Mouse (Mus musculus) embryo, embryonic 11 days (tissue): ENCODE results near the gene Slc5a5.

Source experiments
- DNase-seq: peaks from one replicate; pipeline ENCODE4 v3.0.0-alpha.2; 2015

Slc5a5 gene

DNA sequence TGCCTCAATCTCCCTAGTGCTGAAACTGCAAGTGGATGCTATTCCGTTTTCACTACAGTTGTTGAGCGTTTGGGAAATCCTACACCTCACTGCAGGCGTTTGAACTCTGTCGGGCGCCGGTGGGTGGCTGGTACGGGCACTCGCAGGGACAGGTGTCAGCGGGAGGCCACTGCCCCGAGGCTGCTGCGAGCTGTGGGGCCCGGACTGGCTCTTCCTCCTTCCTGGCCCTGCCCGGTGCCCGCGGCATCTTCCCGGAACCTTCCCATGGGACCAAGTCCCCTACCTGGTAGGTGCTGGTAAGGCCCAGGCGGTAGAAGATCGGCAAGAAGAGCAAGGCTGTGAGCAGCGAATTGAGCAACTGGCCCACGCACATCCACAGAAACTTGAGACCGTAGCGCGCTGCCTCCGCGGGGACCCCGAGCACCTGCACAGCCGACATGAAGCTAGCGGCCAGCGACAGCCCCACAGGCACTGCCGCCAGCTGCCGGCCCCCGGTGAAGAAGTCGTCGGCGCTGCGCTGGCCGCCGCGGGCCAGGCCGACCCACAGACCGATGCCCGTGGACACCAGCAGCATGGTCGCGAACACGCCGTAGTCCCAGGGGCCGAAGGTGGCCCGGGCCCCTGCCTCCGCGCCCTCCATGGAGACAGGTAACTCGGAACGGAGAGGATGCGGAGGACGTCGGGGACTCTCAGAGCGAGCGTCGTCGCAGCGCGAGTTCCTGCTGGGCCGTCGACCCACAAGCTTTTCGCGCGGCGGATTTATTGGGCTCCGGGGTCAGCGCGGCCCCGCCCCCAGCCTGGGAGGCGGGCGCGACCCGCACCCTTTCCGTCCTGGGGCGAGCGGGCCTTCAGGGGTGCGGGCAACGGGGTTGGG lies at the start of gene Slc5a5:
Gene Slc5a5, minus strand, starts transcription at position 736 of the 874 bp plus-strand sequence.
- DNase-seq = peak; percentile 65

DNA sequence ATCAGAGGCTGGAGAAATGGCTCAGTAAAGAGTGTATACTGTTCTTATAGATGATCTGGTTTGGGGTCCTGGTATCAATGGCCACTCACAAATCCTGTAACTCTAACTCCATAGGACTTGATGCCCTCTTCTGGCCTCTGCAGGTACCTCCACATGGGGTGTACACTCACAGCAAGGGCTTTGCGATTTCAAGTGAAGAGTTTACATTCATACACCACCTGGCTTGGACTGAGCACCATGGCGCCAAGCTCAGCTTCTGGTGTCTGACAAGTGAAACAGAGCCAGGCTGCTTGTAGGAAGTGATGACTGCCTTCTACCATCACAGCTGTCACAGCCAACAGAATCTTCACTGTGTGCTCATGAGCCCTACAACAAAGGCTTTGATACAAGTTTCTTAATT lies 48.9 kb upstream of the Slc5a5 start:
- no peak for DNase-seq

DNA sequence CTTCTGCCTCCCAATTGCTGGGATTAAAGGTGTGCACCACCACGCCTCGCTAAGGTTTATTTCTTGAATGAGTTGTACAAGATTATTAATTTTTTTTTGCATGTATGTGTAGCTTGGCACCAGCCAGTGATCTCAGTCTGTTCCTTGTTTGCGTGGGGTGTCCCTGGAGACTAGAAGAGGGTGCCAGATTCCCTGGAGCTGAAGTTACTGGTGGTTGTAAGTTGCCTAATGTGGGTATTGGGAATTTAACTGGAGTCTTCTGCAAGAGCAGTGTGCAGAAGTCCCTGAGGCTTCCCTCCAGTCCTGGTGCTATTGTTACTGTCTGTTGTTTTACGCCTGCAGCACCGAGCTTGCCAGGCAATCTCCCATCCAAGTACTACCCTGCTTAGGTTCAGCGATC lies 44.6 kb upstream of the Slc5a5 start:
- DNase-seq = no peak

DNA sequence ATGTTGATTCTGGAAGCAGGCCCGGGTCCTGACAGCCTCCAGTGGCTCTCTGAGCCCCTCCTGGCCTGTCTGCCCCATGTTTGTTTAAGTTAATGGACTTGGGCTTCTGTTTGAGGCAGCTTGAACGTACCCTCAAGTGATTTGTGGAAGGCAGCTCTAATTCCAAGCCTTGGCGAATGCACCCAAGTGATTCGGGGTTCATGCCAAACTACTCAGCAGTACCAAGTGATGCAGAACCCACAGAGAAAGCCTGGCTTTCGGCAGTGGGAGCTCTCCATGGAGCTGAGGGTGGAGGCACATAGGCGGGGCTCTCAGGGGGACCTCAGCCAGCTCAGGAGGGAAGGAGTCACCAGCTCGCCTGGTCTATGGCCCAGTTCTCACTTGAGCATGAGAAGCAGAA lies 42.2 kb upstream of the Slc5a5 start:
- no peak for DNase-seq

DNA sequence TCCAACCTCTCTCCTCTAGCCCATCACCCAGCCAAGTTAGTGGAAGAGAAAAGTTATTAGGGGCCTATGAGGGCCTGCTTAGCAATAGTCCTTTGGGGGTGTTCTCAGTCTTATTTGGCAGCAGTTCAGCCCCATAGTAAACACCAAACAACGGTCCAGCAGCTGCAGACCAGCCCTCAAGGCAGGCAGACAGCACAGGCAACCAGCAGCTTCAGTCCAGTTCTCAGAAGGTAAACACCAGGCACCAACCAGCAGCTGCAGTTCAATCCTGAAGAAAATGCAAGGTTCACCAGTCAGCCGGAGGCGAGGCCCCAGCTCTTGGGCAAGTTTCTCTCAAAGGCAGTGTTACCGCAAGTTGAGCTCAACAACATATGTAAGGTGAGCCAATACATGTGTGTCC lies 40.5 kb upstream of the Slc5a5 start:
- DNase-seq = no peak

DNA sequence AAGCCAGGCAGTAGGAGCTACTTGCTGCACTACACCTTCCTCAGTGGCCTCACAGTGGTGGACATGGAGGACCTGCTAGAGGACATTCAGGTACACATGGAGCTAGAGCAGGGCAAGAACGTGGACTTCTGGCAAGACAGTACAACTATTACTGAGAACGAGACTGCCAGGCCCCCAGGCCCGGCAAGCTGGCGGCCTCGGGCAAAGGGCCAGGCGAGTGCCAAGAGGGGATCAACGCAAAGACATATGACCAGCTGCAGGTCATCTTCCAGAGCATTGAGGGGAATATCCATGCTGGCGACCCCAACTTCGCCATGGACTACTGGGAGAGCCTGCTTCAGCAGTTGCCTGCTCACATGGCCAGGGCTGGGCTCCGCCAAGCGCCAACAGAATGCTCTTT lies 39.2 kb upstream of the Slc5a5 start:
- DNase-seq = no peak

DNA sequence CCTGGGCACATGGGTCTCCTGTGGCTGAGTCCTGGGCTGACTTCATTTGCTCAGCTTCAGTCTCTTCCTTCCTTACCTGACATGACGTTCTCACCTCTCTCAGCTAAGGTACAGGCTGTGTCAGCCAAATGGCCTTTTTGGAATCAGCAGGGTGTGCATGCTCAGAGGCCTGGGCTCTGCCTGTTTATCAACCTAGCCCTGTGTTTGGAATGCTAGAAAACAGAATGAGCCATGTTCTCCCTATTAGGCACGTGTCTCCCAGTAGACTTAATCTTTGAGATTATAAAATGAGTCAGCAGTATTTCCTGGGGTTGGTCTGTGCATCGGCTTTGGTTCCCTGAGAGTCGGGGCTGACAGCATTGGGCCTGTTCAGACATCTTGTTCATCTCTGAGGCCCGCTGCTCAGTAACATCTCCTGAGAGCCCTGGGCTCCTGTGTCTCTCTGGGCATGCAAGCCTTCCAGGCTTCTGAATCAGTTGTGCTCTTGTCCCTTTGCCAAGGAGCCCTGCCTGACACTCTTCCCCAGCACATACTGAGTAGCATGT lies 36.3 kb upstream of the Slc5a5 start:
- no peak for DNase-seq

DNA sequence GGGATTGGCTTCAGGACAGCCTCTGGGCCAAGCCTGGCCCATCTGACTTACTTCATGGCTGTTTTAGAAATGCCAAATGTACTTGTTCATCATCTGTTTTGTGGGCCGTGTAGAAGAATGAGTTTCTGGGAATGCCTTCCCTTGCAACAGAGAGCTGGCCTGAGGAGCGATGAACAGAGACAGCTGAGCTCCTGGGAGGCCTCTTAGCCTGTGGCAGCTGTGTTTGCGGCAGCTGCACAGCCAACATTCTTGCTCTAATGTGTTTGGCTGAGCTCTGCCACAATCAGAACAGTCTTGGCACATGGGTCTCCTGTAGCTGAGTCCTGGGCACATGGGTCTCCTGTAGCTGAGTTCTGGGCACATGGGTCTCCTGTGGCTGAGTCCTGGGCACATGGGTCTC lies 35.5 kb upstream of the Slc5a5 start:
- DNase-seq = no peak

DNA sequence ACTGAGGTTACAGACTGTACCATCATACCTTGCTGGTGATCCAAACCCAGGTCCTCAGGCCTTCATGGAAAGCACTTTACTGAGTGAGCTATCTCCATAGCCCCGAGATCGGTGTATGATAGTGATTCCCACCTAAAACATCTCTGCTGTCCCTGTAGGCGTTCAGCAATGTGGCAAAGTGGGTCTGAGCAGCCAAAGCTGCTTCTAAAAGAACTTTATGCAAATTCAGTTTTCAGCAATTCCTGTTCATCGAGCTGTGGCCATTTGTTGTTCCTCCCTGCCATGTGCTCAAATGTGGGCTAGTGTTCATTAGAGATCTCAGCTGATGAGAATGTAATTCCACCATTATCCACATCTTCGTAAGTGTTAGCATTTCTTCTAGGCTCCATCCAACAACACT lies 33.8 kb upstream of the Slc5a5 start:
- DNase-seq = no peak

DNA sequence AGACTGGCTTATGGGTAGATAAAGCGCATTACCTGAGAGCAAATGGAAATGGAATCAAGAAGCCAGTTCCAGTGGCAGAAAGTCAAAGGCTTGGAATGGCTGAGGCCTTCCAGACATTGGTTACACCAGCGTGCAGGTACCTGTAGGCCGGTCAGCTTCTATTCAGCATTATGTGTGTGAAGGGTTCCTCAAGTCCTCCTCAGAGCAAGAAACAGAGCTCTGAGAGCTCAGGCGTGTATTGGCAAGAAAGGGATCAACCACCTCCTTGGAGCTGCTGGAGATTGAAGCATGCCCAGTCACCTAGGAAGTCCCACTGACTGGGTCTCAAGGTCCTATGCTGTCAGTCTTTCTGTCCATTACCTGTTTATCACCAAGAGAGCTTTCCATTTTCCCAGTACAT lies 33.2 kb upstream of the Slc5a5 start:
- DNase-seq = no peak

DNA sequence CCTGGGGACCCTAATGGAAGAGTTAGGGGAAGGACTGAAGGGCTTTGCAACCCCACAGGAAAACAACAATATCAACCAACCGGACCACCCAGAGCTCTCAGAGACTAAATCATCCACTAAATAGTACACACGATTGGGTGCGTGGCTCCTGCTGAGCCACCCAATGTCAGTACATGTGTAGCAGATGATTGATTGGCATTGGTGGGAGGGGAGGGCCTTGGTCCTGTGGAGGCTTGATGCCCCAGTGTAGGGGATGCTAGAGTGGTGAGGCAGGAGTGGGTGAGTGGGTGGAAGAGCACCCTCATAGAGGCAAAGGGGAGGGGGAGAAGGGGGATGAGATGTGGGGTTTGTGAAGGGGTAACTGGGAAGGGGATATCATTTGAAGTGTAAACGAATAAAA lies 31.6 kb upstream of the Slc5a5 start:
- DNase-seq = no peak

DNA sequence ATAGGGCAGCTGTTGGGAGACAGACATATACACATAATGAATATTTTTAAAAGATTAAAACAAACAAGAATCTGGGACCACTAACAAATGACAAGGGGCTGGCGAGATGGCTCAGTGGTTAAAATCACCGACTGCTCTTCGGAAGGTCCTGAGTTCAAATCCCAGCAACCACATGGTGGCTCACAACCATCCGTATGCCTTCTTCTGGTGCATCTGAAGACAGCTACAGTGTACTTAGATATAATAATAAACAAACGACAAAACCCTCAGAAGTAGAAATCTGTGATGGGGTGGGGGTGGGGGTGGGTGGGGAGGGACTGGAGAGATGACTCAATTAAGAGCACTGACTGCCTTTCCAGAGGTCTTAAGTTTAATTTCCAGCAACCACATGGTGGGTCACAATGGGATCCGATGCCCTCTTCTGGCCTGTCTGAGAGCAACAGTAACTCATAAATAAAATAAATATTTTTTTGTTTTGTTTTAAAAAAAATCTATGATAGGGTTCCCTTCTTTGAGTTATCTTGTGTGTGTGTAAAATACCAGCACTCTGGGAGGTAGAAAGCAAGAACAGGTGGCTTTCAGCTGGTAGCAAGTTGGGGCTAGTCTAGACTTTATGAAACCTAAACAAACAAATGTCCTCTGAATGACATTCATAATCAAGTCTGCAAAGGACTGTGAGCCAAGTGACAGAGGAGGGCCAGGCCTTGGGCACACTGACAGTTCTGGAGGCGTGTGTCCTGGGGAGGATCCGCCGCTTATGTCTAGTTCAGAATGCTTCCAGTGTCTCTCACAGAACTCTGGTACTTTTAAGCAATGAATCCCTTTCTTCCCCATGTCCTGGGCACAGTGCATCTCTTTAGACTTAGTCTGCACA lies 27.7 kb upstream of the Slc5a5 start:
- no peak for DNase-seq

DNA sequence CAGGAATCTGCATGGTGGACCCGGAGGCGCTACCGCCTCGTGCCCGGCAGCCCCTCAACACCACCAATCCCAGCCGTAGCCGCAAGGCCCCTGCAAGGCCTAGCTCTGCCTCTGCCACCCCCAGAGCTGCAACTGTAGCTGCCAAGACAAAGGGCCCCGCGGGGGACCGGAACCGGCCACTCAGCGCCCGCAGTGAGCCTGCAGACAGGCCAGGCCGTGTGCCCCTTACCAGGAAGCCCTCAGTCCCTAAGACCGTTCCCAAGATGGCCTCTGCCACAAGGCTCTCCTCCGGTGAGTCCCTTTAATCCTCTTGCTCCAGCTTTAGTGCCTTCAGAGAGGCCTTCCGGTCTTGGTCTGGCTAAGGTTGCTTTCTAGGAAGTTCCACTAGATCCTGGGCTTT lies 22.1 kb upstream of the Slc5a5 start:
- no peak for DNase-seq

DNA sequence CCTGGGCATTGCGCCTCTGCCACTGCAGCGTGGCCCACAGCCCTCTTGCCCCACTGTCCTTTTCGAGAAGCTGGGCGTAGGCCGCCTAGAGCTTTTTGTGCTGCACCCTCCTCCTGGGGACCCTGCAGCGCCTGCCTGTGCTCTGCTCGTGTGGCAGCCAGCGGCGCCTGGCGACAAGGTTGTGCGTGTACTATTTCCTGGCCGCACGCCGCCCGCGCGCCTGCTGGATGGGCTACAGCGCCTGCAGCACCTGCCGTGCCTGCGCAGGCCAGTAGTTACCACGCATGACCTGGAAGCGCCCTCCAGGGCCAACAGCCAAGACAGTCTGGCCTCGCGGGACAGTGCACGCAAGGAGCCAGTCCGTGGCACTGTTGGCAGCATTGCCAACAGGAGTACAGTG lies 21.0 kb upstream of the Slc5a5 start:
- DNase-seq = no peak

DNA sequence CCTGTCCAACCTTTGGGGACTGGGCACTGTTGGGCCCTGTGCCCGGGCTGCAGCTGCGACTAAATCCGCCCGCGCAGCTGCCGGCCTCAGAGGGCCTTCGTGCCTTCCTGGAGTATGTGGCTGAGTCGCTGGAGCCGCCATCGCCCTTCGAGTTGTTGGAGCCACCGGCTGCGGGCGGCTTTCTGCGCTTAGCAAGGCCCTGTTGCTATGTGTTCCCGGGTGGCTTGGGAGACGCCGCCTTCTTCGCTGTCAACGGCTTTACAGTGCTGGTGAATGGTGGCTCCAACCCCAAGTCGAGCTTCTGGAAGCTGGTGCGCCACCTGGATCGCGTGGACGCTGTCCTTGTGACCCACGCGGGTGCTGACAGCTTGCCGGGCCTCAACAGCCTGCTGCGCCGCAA lies 20.4 kb upstream of the Slc5a5 start:
- DNase-seq = no peak

DNA sequence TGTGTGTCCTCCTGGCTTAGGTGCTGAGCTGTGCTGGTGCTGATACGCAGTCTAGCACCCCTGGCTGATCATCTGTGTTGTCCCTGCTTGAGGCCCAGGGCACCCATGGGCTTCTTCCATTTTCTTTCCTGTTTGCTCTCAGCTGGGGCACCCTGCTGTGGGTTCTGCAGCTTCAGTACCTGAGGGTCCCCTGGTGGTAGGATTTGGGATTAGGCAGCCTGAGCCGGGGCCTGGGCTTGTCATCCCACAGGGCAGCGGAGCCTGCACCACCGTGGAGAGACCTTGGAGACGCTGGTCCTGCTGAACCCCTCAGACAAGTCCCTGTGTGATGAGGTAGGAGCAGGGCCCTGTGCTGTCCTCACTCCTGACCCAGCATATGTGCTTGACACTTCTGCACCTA lies 19.0 kb upstream of the Slc5a5 start:
- no peak for DNase-seq

DNA sequence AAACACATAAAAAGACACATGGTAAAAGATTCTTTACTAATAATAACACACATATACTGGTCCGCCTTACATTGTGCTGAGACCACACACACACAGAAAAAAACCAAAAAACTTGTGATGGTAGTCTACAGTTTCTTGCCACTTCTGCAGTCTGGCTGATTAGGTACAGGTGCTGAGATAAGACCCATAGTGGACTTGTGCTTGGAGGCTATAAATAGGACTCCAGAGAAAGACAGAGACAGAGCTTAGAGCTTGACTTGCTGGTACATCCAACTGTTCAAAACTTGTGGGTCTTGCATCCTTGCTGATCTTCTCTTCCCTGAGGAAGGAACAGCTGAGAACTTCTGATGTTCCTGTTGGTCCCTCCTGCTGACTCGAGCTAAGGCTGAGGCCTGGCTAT lies 15.0 kb upstream of the Slc5a5 start:
- DNase-seq = no peak

DNA sequence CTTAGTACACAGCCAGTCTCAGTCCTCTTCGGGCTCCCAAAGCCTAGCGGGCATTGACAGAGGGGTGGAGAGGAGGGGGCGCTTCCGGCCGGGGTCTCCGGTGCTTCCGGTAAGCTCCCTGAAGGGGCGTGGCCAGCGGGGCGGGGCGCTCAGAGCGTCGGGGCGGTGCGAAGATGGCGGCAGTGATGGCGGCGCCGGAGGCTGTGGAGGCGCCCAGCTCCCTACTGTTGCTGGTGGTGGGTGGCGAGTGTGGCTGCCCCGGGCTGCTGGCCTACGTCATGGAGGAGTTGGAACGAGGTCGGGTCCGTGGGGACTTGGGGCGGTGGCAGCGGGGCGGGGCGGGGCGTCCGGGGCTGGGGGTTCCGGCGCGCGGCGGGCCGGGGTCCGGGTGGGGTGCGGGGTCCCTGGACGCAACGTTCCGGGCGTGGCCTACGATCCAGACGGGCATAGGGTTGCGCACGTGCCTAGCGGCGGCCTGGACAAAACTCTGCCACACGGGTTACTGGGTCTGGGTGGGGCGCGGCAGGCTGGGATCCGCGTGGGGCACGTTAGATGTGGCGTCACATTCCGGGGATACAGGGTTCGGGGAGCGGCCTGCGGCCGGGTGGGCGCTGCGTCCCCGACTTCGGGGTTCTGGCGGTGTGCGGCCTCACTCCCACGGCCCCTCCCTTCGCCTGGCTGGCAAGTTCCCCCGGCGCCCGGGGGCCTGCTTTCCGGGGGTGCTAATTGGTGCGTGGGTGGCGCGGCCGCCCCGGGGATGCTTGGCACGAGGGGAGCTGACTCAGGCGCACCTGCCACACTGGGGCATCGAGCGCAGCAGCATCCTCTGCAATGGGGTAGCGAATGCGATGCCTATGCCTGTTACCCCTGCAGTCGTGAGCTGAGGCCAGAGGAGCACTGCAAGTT lies 13.5 kb upstream of the Slc5a5 start, which contains the start of gene Map1s:
Gene Map1s, plus strand, starts transcription at position 102 of the 906 bp plus-strand sequence.
- DNase-seq = peak; percentile 97

DNA sequence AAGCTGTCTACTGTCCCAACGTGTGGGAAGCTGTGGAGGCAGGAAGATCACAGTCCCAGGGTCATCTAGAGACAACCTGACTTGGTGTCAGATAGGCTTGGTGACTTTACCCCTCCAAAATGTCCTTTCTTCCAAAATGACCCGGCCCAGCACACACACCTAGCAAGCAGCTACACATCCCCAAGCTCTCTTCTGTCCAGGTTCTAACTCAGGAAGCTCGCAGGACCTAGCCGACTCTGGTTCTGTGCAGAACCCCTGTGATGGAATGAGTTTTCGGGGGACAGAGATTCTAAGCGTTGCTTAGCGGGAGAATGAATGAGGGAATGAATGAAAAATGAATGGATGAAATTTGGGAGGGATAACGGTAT lies 12.9 kb upstream of the Slc5a5 start:
- DNase-seq = no peak

DNA sequence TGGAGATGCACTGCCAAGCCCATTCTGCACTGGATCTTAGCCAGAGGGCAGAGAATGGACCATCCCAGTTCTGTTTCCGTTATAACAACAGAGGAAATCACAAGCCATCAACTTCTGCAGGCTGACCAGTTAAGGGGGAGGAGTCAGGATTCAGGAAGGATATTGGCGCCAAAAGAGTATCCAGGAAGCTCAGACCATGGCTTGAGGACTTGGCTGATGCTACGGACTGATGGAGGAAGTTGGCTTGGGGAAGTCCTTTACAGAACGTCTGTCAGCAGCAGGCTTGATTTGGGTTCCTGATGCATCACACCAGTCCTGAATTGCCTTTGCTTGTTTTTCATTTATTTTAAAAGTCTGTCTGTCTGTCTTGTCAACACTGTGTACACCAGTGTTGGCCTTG lies 12.0 kb upstream of the Slc5a5 start:
- DNase-seq = no peak

DNA sequence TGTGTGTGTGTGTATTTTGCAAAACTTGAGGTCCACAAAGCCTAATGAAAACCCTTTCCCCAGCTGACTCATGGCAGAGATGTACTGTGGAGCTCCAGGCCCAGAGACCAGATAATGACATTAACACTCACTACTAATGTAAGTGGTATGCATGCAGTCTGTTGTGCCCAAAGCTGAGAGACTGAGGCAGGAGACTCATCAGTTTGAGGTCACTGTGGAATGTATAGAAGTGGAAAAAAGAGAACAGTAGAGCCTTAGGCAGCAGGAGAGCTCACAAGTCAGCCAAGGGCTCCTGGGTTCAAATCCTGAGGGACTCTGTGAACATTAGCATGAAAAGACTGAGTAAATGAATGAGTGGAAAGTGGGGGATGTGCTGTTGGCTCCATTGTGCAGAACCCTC lies 11.0 kb upstream of the Slc5a5 start:
- no peak for DNase-seq

DNA sequence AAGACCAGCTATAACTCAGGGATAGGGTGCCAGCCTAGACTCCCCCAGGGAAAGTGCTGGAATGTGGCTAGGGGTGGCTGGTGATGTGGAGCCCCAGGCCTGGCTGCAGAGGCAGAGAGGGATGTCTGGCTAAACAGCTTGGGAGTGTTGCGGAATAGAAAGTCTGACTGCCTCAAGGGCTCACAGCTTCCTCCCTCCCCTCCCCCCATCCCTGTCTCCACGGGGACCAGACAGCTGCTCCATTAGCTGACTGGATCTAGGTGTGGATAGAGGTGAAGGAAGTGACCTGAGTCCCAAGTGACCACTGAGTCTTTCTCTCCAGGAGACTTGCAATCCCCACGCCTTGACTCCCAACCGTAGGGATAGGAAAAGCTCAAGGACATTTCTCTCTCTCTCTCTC lies 10.6 kb upstream of the Slc5a5 start:
- DNase-seq = no peak

DNA sequence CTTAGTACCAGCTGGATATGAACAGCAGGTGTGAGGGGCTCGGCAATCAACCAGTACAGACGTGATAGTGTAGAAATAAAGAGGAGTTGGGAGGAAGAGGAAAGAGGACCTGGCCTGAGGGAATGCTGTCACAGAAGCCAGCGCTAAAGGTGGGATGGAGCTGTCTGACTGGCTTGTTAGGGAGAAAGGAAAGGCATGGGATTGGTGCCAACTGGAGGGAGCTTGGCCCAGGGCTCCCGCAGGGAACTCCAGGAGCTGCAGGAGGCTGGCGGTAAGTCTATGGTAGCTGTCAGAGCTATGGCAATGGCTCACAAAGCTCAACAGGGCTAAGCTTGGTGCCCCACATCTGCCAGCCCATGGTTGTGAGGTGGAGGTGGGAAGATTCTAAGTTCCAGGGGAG lies 9.7 kb upstream of the Slc5a5 start:
- DNase-seq = no peak
